In the genomic region with DNA sequence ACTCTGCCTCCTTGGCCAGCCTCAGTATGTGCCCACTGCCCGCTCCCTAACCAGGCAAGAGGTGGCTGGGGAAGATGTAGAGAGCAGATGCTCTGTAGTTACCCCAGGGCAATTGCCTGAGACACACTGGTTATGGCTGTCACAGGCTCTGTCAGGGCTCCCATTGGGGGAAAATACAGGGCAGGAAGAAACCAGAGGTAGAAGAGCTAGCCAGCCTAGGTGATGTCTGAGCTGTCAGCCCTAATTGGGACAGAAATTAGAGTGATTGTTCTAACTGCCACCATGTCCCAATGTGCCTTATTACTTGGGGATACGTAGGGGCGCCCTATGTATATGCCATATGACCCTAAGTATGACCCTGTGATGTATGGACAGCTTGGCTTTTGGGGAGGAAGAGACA, we compare ENCODE assay signal across 10 mouse cellular contexts. TPM values are rescaled to one million over a fixed set of nuclear protein-coding genes. Genes with fewer than 3 reads are reported as not detected.
A peak's percentile ranks its signal among the peaks of the same experiment; 100 is the strongest.
DNase-seq lines count a peak whose midpoint lies in the region; ATAC-seq and TF ChIP-seq lines count a peak whose summit lies in the region.
"Had no signal": no experiment of that assay in that cellular context is flagged by ENCODE, and none has a peak within 500 bp of the region (broad histone marks: within the 10 kb centered on the region; RNA-seq: fewer than 3 reads in every experiment).

No protein-coding gene starts in this region.

- H3K4me3 ChIP-seq in spleen, adult 2 months (ENCODE audit: extremely low read depth, insufficient read depth, insufficient read length) = peak overlapping the region; percentile 77
- H3K4me3 ChIP-seq in liver, embryonic 12.5 days = peak overlapping the region; percentile 75
- no peak overlapping the region for H3K4me3 ChIP-seq in stomach, postnatal 0 days (ENCODE audit: low read depth, low read length)

- WGBS in spleen, adult 2 months = 70% methylated on average over 3 of the region's 3 CpGs
- WGBS in liver, embryonic 12.5 days (ENCODE audit: insufficient replicate concordance) = 89% methylated on average over 3 of the region's 3 CpGs
- WGBS in stomach, postnatal 0 days = 91% methylated on average over 3 of the region's 3 CpGs

- peak; percentile 55 for DNase-seq in CD4-positive, CD25-positive, alpha-beta regulatory T cell, adult 2 months (ENCODE audit: low read depth, low spot score)
- DNase-seq in spleen, adult 2 months (ENCODE audit: low read depth in 1 of 2, low spot score in 2 of 2) = no peak
- DNase-seq in spleen, postnatal 36 days (ENCODE audit: low spot score in 2 of 2) = no peak
- DNase-seq in stomach, postnatal 0 days (ENCODE audit: low spot score) = no peak
- no peak for DNase-seq in frontal cortex, postnatal 14 days (ENCODE audit: low spot score in 2 of 2)
- DNase-seq: adrenal gland, postnatal 25 days; layer of hippocampus, adult 9-11 months had no signal

- H3K9ac ChIP-seq in liver, embryonic 12.5 days = no peak overlapping the region
- no peak overlapping the region for H3K9ac ChIP-seq in stomach, postnatal 0 days (ENCODE audit: low read length)

- H3K4me2 ChIP-seq in liver, embryonic 12.5 days = peak overlapping the region; percentile 96
- peak overlapping the region; percentile 91; the same call in 1 of the 2 replicates for H3K4me2 ChIP-seq in stomach, postnatal 0 days (replicated peaks; ENCODE audit: low read depth)

- H3K27me3 ChIP-seq in spleen, adult 2 months (ENCODE audit: control insufficient read depth, insufficient read depth, low read length) = no peaks in the 10 kb centered on the region
- no peaks in the 10 kb centered on the region for H3K27me3 ChIP-seq in liver, embryonic 12.5 days (replicated peaks)
- no peaks in the 10 kb centered on the region for H3K27me3 ChIP-seq in stomach, postnatal 0 days (ENCODE audit: control insufficient read depth, insufficient read depth, low read length)

- TF ChIP-seq CTCF in spleen, adult 2 months (IDR thresholded peaks at IDR 0.05; ENCODE audit: extremely low read depth, insufficient read depth, insufficient read length, insufficient replicate concordance) = no peak
- no peak for TF ChIP-seq CTCF in stomach, postnatal 0 days (IDR thresholded peaks at IDR 0.05; ENCODE audit: low read depth)

- H3K9me3 ChIP-seq in liver, embryonic 12.5 days (replicated peaks) = no peaks in the 10 kb centered on the region
- H3K9me3 ChIP-seq in stomach, postnatal 0 days (ENCODE audit: control insufficient read depth, low read length) = no peaks in the 10 kb centered on the region

- no peak for TF ChIP-seq EP300 in stomach, postnatal 0 days (optimal IDR thresholded peaks at IDR 0.05)

- H3K36me3 ChIP-seq in spleen, adult 2 months (ENCODE audit: control insufficient read depth, insufficient read depth, low read length) = peaks cover 24% of the 10 kb centered on the region
- peaks cover 32% of the 10 kb centered on the region for H3K36me3 ChIP-seq in liver, embryonic 12.5 days
- 0 out of 2 replicates have a peak, but pooled peaks cover under 1% of the 10 kb centered on the region for H3K36me3 ChIP-seq in stomach, postnatal 0 days (ENCODE audit: control insufficient read depth, insufficient read depth, low read length)

- TF ChIP-seq POLR2A in spleen, adult 2 months (IDR thresholded peaks at IDR 0.05; ENCODE audit: low read depth, low read length) = no peak

- peak overlapping the region; percentile 82 for H3K27ac ChIP-seq in spleen, adult 2 months (ENCODE audit: insufficient read depth, low read length)
- H3K27ac ChIP-seq in liver, embryonic 12.5 days = peak overlapping the region; percentile 38; the same call in 1 of the 2 replicates
- H3K27ac ChIP-seq in stomach, postnatal 0 days (replicated peaks) = no peak overlapping the region

- no peak for ATAC-seq in CD4-positive, CD25-positive, alpha-beta regulatory T cell, adult 4 months
- ATAC-seq in liver, embryonic 12.5 days = no peak
- ATAC-seq in stomach, postnatal 0 days (ENCODE audit: low FRiP score, low TSS enrichment) = no peak
- no peak for ATAC-seq in megakaryocyte progenitor cell, adult 5-6 weeks (replicated peaks; ENCODE audit: poor library complexity)

- peaks cover 15% of the 10 kb centered on the region; the same call in 1 of the 2 replicates for H3K4me1 ChIP-seq in spleen, adult 2 months (ENCODE audit: control insufficient read depth, insufficient read depth, insufficient read length)
- H3K4me1 ChIP-seq in liver, embryonic 12.5 days = peaks cover 60% of the 10 kb centered on the region
- H3K4me1 ChIP-seq in stomach, postnatal 0 days (replicated peaks; ENCODE audit: control insufficient read depth, insufficient read depth) = no peaks in the 10 kb centered on the region

RNA-seq across cellular contexts. Expression of gene Arrb2, which starts 1.5 kb away (rescaled TPM):
- 10 to 100 TPM; 47.0 to 64.1 TPM for polyA plus RNA-seq in CD4-positive, CD25-positive, alpha-beta regulatory T cell, adult 4 months (2017; shearing (Covaris generic))
- polyA plus RNA-seq in spleen, adult 2 months (2012; rRNA removed) = 145 TPM in 2 replicates
- polyA plus RNA-seq in liver, embryonic 12.5 days (2016; fragmentation: Nextera tagmentation; extraction: Ambion mirVana) = 17.9 and 22.5 TPM in 2 replicates
- 9.0 and 9.5 TPM in 2 replicates for polyA plus RNA-seq in stomach, postnatal 0 days (2015; fragmentation: Nextera tagmentation; extraction: Ambion mirVana)
- total RNA-seq in megakaryocyte progenitor cell, adult 5-6 weeks (2015) = 43.9 and 47.7 TPM in 2 replicates
- 31.4 and 48.0 TPM in 2 replicates for total RNA-seq in megakaryocyte progenitor cell, adult 5-6 weeks (2017)

RNA-seq across cellular contexts. Expression of gene Med11, which starts 17.8 kb away (rescaled TPM):
- 10 to 100 TPM; 84.3 to 85.7 TPM for polyA plus RNA-seq in CD4-positive, CD25-positive, alpha-beta regulatory T cell, adult 4 months (2017; shearing (Covaris generic))
- polyA plus RNA-seq in spleen, adult 2 months (2012; rRNA removed) = 24.6 and 29.2 TPM in 2 replicates
- 19.7 and 21.7 TPM in 2 replicates for polyA plus RNA-seq in liver, embryonic 12.5 days (2016; fragmentation: Nextera tagmentation; extraction: Ambion mirVana)
- 27.4 and 28.6 TPM in 2 replicates for polyA plus RNA-seq in stomach, postnatal 0 days (2015; fragmentation: Nextera tagmentation; extraction: Ambion mirVana)
- 36.7 and 37.1 TPM in 2 replicates for total RNA-seq in megakaryocyte progenitor cell, adult 5-6 weeks (2015)
- 37.0 and 40.2 TPM in 2 replicates for total RNA-seq in megakaryocyte progenitor cell, adult 5-6 weeks (2017)

RNA-seq across cellular contexts. Expression of gene Pelp1, which starts 24.1 kb away (rescaled TPM):
- polyA plus RNA-seq in CD4-positive, CD25-positive, alpha-beta regulatory T cell, adult 4 months (2017; shearing (Covaris generic)) = 1 to 10 TPM; 4.4 to 7.7 TPM
- 15.5 and 17.9 TPM in 2 replicates for polyA plus RNA-seq in spleen, adult 2 months (2012; rRNA removed)
- polyA plus RNA-seq in liver, embryonic 12.5 days (2016; fragmentation: Nextera tagmentation; extraction: Ambion mirVana) = 28.6 and 29.7 TPM in 2 replicates
- polyA plus RNA-seq in stomach, postnatal 0 days (2015; fragmentation: Nextera tagmentation; extraction: Ambion mirVana) = 10.4 and 10.8 TPM in 2 replicates
- total RNA-seq in megakaryocyte progenitor cell, adult 5-6 weeks (2015) = 27.1 and 28.4 TPM in 2 replicates
- 9.5 and 16.8 TPM in 2 replicates for total RNA-seq in megakaryocyte progenitor cell, adult 5-6 weeks (2017)

RNA-seq across cellular contexts. Expression of gene Zmynd15, which starts 25.3 kb away (rescaled TPM):
- polyA plus RNA-seq in CD4-positive, CD25-positive, alpha-beta regulatory T cell, adult 4 months (2017; shearing (Covaris generic)) = not detected
- polyA plus RNA-seq in spleen, adult 2 months (2012; rRNA removed) = 10.5 and 10.6 TPM in 2 replicates
- 0.12 and 0.23 TPM in 2 replicates for polyA plus RNA-seq in liver, embryonic 12.5 days (2016; fragmentation: Nextera tagmentation; extraction: Ambion mirVana)
- 0.62 and 0.86 TPM in 2 replicates for polyA plus RNA-seq in stomach, postnatal 0 days (2015; fragmentation: Nextera tagmentation; extraction: Ambion mirVana)
- total RNA-seq in megakaryocyte progenitor cell, adult 5-6 weeks (2015) = not detected in 2 replicates
- total RNA-seq in megakaryocyte progenitor cell, adult 5-6 weeks (2017) = 0.25 TPM in 1 of 2 replicates, not detected in the other

RNA-seq across cellular contexts. Expression of gene Cxcl16, which starts 25.8 kb away (rescaled TPM):
- under 1 TPM; 0.43 to 0.87 TPM for polyA plus RNA-seq in CD4-positive, CD25-positive, alpha-beta regulatory T cell, adult 4 months (2017; shearing (Covaris generic))
- 28.8 TPM in 2 replicates for polyA plus RNA-seq in spleen, adult 2 months (2012; rRNA removed)
- polyA plus RNA-seq in liver, embryonic 12.5 days (2016; fragmentation: Nextera tagmentation; extraction: Ambion mirVana) = 0.87 and 1.1 TPM in 2 replicates
- polyA plus RNA-seq in stomach, postnatal 0 days (2015; fragmentation: Nextera tagmentation; extraction: Ambion mirVana) = 15.8 and 18.1 TPM in 2 replicates
- 0.29 and 0.67 TPM in 2 replicates for total RNA-seq in megakaryocyte progenitor cell, adult 5-6 weeks (2015)
- 0.24 TPM in 1 of 2 replicates, not detected in the other for total RNA-seq in megakaryocyte progenitor cell, adult 5-6 weeks (2017)
